Mouse (Mus musculus) heart, adult 9 months (tissue): ENCODE measurements around the gene Dnajb4.
A peak's percentile ranks its signal among the peaks of the same experiment; 100 is the strongest.
"Not testable (repeated sequence)": the region's sequence is repeated elsewhere in the genome, so short reads cannot be mapped to it uniquely, and the experiment has no call there.

ENCODE experiments used
- DNase-seq, 2 experiments: peaks; one replicate each; pipeline ENCODE4 v3.0.0; 2022; ENCODE audit warnings: low spot score in 2 of 2

Dnajb4 gene

GRCm38 (mm10) chr3:152208096-152208885 lies 1.8 kb downstream of the Dnajb4 start:
- DNase-seq: no peak

GRCm38 (mm10) chr3:152207156-152207555 lies 2.9 kb downstream of the Dnajb4 start:
- DNase-seq: no peak

- no peak for DNase-seq
These were observed 5.5 kb downstream of the Dnajb4 start for GRCm38 (mm10) chr3:152204577-152204976.

GRCm38 (mm10) chr3:152203996-152204395 lies 6.1 kb downstream of the Dnajb4 start:
- no peak for DNase-seq

- no peak for DNase-seq
These were observed 6.7 kb downstream of the Dnajb4 start for GRCm38 (mm10) chr3:152203411-152203810.

- no peak for DNase-seq
These were observed 7.2 kb downstream of the Dnajb4 start for GRCm38 (mm10) chr3:152202942-152203341.

GRCm38 (mm10) chr3:152201651-152202050 lies 8.5 kb downstream of the Dnajb4 start:
- no peak for DNase-seq

GRCm38 (mm10) chr3:152201181-152201580 lies 8.9 kb downstream of the Dnajb4 start:
- no peak for DNase-seq

- DNase-seq: no peak
These were observed 11.0 kb downstream of the Dnajb4 start for GRCm38 (mm10) chr3:152199125-152199524.

- DNase-seq: not testable (repeated sequence)
These were observed 12.9 kb downstream of the Dnajb4 start for GRCm38 (mm10) chr3:152197246-152197645.

- DNase-seq: peak; percentile 94
These were observed 16.4 kb downstream of the Dnajb4 start for GRCm38 (mm10) chr3:152193635-152194097.

GRCm38 (mm10) chr3:152193177-152193576 lies 16.9 kb downstream of the Dnajb4 start:
- no peak for DNase-seq

- DNase-seq: peak in 1 of 2 experiments; percentile 24
These were observed 17.7 kb downstream of the Dnajb4 start for GRCm38 (mm10) chr3:152192238-152192931.

GRCm38 (mm10) chr3:152191791-152192237 lies 18.3 kb downstream of the Dnajb4 start:
- peak; percentile 58 to 61 for DNase-seq

- DNase-seq: no peak
These were observed 19.2 kb downstream of the Dnajb4 start for GRCm38 (mm10) chr3:152190679-152191477.

GRCm38 (mm10) chr3:152189306-152189705 lies 20.8 kb downstream of the Dnajb4 start:
- no peak for DNase-seq

GRCm38 (mm10) chr3:152186106-152186505 lies 24.0 kb downstream of the Dnajb4 start:
- peak in 1 of 2 experiments; percentile 28 for DNase-seq

- DNase-seq: no peak
These were observed 26.6 kb downstream of the Dnajb4 start for GRCm38 (mm10) chr3:152183522-152183921.

- DNase-seq: no peak
These were observed 29.5 kb downstream of the Dnajb4 start for GRCm38 (mm10) chr3:152180624-152181023.

GRCm38 (mm10) chr3:152179285-152179684 lies 30.8 kb downstream of the Dnajb4 start:
- no peak for DNase-seq

GRCm38 (mm10) chr3:152178816-152179215 lies 31.3 kb downstream of the Dnajb4 start:
- no peak for DNase-seq
